Mouse (Mus musculus): ENCODE results near the gene Aagab.
A peak's percentile ranks its signal among the peaks of the same experiment; 100 is the strongest.

- TF ChIP-seq MXI1 (IDR thresholded peaks at IDR 0.05; ENCODE audit: low read depth, low read length) (no peak), CTCF (IDR thresholded peaks at IDR 0.05 in 2 of 3, conservative IDR thresholded peaks at IDR 0.05 in 1 of 3; ENCODE audit: control insufficient read depth in 1 of 3, insufficient read depth in 1 of 3, low read depth in 2 of 3, low read length in 3 of 3, poor library complexity in 1 of 3, severe bottlenecking in 1 of 3) (peak in 1 of 3 experiments; percentile 26; a peak in 2 of 6 replicates), BHLHE40 (IDR thresholded peaks at IDR 0.05; ENCODE audit: borderline replicate concordance, low read depth, low read length) (no peak), GATA1 (IDR thresholded peaks at IDR 0.05; ENCODE audit: low read depth, low read length) (no peak), TCF12 (IDR thresholded peaks at IDR 0.05; ENCODE audit: low read depth, low read length) (no peak), MAFK (IDR thresholded peaks at IDR 0.05; ENCODE audit: borderline replicate concordance, low read depth, low read length) (no peak), E2F4 (IDR thresholded peaks at IDR 0.05; ENCODE audit: borderline replicate concordance, low read depth, low read length) (no peak)
Observed at GRCm38 (mm10) chr9:63572874-63573273, 29.6 kb upstream of the Aagab start.
